Mouse (Mus musculus) myocyte (in vitro differentiated cells): ENCODE measurements around the gene Rmi2. TPM values are rescaled to one million over a fixed set of nuclear protein-coding genes. Genes with fewer than 3 reads are reported as not detected.

Experiments
- H3K27me3 ChIP-seq: one replicate; pipeline ENCODE4 v1.6.1; 2011; ENCODE audit not compliant: control insufficient read depth, insufficient read depth, insufficient read length
- H3K36me3 ChIP-seq: one replicate; pipeline ENCODE4 v1.6.1; 2011; ENCODE audit not compliant: control insufficient read depth, insufficient read depth
- H3K4me2 ChIP-seq: one replicate; pipeline ENCODE4 v1.6.1; 2011; ENCODE audit warnings: low read depth, control low read depth
- H3K4me3 ChIP-seq: one replicate; pipeline ENCODE4 v1.5.1; 2011; ENCODE audit warnings: mild to moderate bottlenecking, control low read depth, moderate library complexity
- H3K79me2 ChIP-seq: one replicate; pipeline ENCODE4 v1.6.1; 2011; ENCODE audit not compliant: control insufficient read depth, insufficient read depth
- H3ac ChIP-seq: one replicate; pipeline ENCODE4 v1.6.1; 2011; ENCODE audit not compliant: control insufficient read depth, insufficient read length
- CEBPB ChIP-seq: IDR thresholded peaks from 2 replicates; pipeline ENCODE4 v1.6.1; 2011; ENCODE audit warnings: mild to moderate bottlenecking, moderate library complexity; ENCODE audit not compliant: poor library complexity, insufficient read depth, severe bottlenecking
- E2F4 ChIP-seq: IDR thresholded peaks from one replicate; pipeline ENCODE4 v1.6.1; 2011; ENCODE audit warnings: mild to moderate bottlenecking, control low read depth, moderate library complexity; ENCODE audit not compliant: insufficient read depth
- MAX ChIP-seq: IDR thresholded peaks from one replicate; pipeline ENCODE4 v1.6.1; 2011; ENCODE audit warnings: low read depth, mild to moderate bottlenecking, control low read depth
- MYOD1 ChIP-seq, 3 experiments: IDR thresholded peaks; one replicate each; pipeline ENCODE4 v1.6.1; 2011; ENCODE audit warnings: control low read depth in 2 of 3, low read depth in 2 of 3, mild to moderate bottlenecking in 2 of 3, moderate library complexity in 1 of 3; ENCODE audit not compliant: insufficient read length in 2 of 3, control insufficient read depth in 1 of 3
- MYOG ChIP-seq, 3 experiments: IDR thresholded peaks; one replicate each; pipeline ENCODE4 v1.6.1; 2011; ENCODE audit warnings: control low read depth in 2 of 3, low read depth in 2 of 3, mild to moderate bottlenecking in 2 of 3; ENCODE audit not compliant: insufficient read length in 2 of 3, control insufficient read depth in 1 of 3, insufficient read depth in 1 of 3
- POLR2A ChIP-seq: IDR thresholded peaks from one replicate; pipeline ENCODE4 v1.6.1; 2011; ENCODE audit warnings: low read depth, mild to moderate bottlenecking, control low read depth, moderate library complexity; ENCODE audit not compliant: insufficient read length
- POLR2AphosphoS2 ChIP-seq: IDR thresholded peaks from one replicate; pipeline ENCODE4 v1.6.1; 2011; ENCODE audit warnings: low read depth, control low read depth; ENCODE audit not compliant: insufficient read length
- REST ChIP-seq: IDR thresholded peaks from one replicate; pipeline ENCODE4 v1.6.1; 2011; ENCODE audit warnings: mild to moderate bottlenecking, control low read depth, moderate library complexity; ENCODE audit not compliant: insufficient read depth, insufficient read length
- SRF ChIP-seq: IDR thresholded peaks from one replicate; pipeline ENCODE4 v1.6.1; 2011; ENCODE audit warnings: low read depth; ENCODE audit not compliant: control insufficient read depth, insufficient read length
- TCF12 ChIP-seq: IDR thresholded peaks from one replicate; pipeline ENCODE4 v1.6.1; 2011; ENCODE audit warnings: mild to moderate bottlenecking, control low read depth; ENCODE audit not compliant: poor library complexity, insufficient read depth, severe bottlenecking
- TCF3 ChIP-seq: IDR thresholded peaks from one replicate; pipeline ENCODE4 v1.6.1; 2011; ENCODE audit warnings: low read depth, control low read depth; ENCODE audit not compliant: insufficient read length
- USF1 ChIP-seq: IDR thresholded peaks from one replicate; pipeline ENCODE4 v1.6.1; 2011; ENCODE audit warnings: low read depth, mild to moderate bottlenecking, control low read depth, moderate library complexity
- polyA plus RNA-seq: library from polyadenylated mRNA; unstranded; fragments of >200 nt; fragmentation: generic; extraction: Trizol; gene quantifications from one replicate; pipeline ENCODE4 v1.2.1, GENCODE M21; 2012; ENCODE audit warnings: missing spikeins

The Rmi2 gene
- polyA plus RNA-seq, 1 experiment: 0.64 TPM

GRCm38 (mm10) chr16:10900736-10901135 lies 65.9 kb downstream of the Rmi2 start:
- Histone ChIP-seq H3K4me2 (no peak overlapping the region), H3K27me3 (peaks cover 4% of the 10 kb centered on the region), H3K36me3 (no peaks in the 10 kb centered on the region), H3ac (no peak overlapping the region), H3K79me2 (no peaks in the 10 kb centered on the region), H3K4me3 (no peak overlapping the region)
- TF ChIP-seq POLR2AphosphoS2: no peak
- TF ChIP-seq MYOD1 (IDR thresholded peaks at IDR 0.05; ENCODE audit: control insufficient read depth in 1 of 3, insufficient read length in 2 of 3, low read depth in 2 of 3): no peak
- no peak for TF ChIP-seq CEBPB
- TF ChIP-seq MYOG (IDR thresholded peaks at IDR 0.05; ENCODE audit: control insufficient read depth in 1 of 3, insufficient read depth in 1 of 3, insufficient read length in 2 of 3, low read depth in 2 of 3): no peak
- no peak for TF ChIP-seq USF1
- no peak for TF ChIP-seq E2F4
- TF ChIP-seq POLR2A: no peak
- TF ChIP-seq TCF12: no peak
- no peak for TF ChIP-seq MAX
- TF ChIP-seq TCF3: no peak
- no peak for TF ChIP-seq SRF
- TF ChIP-seq REST: no peak

GRCm38 (mm10) chr16:10901956-10902355 lies 67.1 kb downstream of the Rmi2 start:
- TF ChIP-seq SRF (no peak), TCF3 (no peak), POLR2AphosphoS2 (no peak), USF1 (no peak), MYOD1 (IDR thresholded peaks at IDR 0.05; ENCODE audit: control insufficient read depth in 1 of 3, insufficient read length in 2 of 3, low read depth in 2 of 3) (no peak), E2F4 (no peak)
- Histone ChIP-seq H3K27me3 (peaks cover 4% of the 10 kb centered on the region), H3K4me2 (no peak overlapping the region), H3ac (no peak overlapping the region), H3K79me2 (no peaks in the 10 kb centered on the region), H3K36me3 (no peaks in the 10 kb centered on the region), H3K4me3 (no peak overlapping the region)

- Histone ChIP-seq H3K4me2 (no peak overlapping the region), H3ac (no peak overlapping the region), H3K36me3 (no peaks in the 10 kb centered on the region), H3K4me3 (no peak overlapping the region), H3K27me3 (peaks cover 4% of the 10 kb centered on the region), H3K79me2 (no peaks in the 10 kb centered on the region)
- TF ChIP-seq SRF (no peak), POLR2A (no peak), USF1 (no peak), TCF3 (no peak), MAX (no peak), MYOD1 (IDR thresholded peaks at IDR 0.05; ENCODE audit: control insufficient read depth in 1 of 3, insufficient read length in 2 of 3, low read depth in 2 of 3) (no peak), TCF12 (no peak), MYOG (IDR thresholded peaks at IDR 0.05; ENCODE audit: control insufficient read depth in 1 of 3, insufficient read depth in 1 of 3, insufficient read length in 2 of 3, low read depth in 2 of 3) (no peak), CEBPB (no peak), E2F4 (no peak)
Measured at GRCm38 (mm10) chr16:10902849-10903248, 68.0 kb downstream of the Rmi2 start.

GRCm38 (mm10) chr16:10905661-10906113 lies 70.8 kb downstream of the Rmi2 start:
- Histone ChIP-seq H3K36me3 (no peaks in the 10 kb centered on the region), H3K4me3 (no peak overlapping the region), H3K27me3 (peaks cover 8% of the 10 kb centered on the region), H3K79me2 (no peaks in the 10 kb centered on the region), H3K4me2 (no peak overlapping the region), H3ac (no peak overlapping the region)
- no peak for TF ChIP-seq MYOG (IDR thresholded peaks at IDR 0.05; ENCODE audit: control insufficient read depth in 1 of 3, insufficient read depth in 1 of 3, insufficient read length in 2 of 3, low read depth in 2 of 3)
- no peak for TF ChIP-seq USF1
- no peak for TF ChIP-seq CEBPB
- TF ChIP-seq TCF3: no peak
- TF ChIP-seq POLR2A: no peak
- no peak for TF ChIP-seq E2F4
- no peak for TF ChIP-seq TCF12
- TF ChIP-seq MYOD1 (IDR thresholded peaks at IDR 0.05; ENCODE audit: control insufficient read depth in 1 of 3, insufficient read length in 2 of 3, low read depth in 2 of 3): no peak
- no peak for TF ChIP-seq POLR2AphosphoS2
- no peak for TF ChIP-seq REST
- no peak for TF ChIP-seq MAX
- no peak for TF ChIP-seq SRF

GRCm38 (mm10) chr16:10910541-10910940 lies 75.7 kb downstream of the Rmi2 start:
- Histone ChIP-seq H3K79me2 (no peaks in the 10 kb centered on the region), H3K4me3 (no peak overlapping the region), H3ac (no peak overlapping the region), H3K4me2 (no peak overlapping the region), H3K36me3 (no peaks in the 10 kb centered on the region), H3K27me3 (peaks cover 6% of the 10 kb centered on the region)
- TF ChIP-seq POLR2A (no peak), MYOD1 (IDR thresholded peaks at IDR 0.05; ENCODE audit: control insufficient read depth in 1 of 3, insufficient read length in 2 of 3, low read depth in 2 of 3) (no peak), TCF12 (no peak), USF1 (no peak), MYOG (IDR thresholded peaks at IDR 0.05; ENCODE audit: control insufficient read depth in 1 of 3, insufficient read depth in 1 of 3, insufficient read length in 2 of 3, low read depth in 2 of 3) (no peak), TCF3 (no peak), MAX (no peak)
